Mouse (Mus musculus) neural tube, embryonic 13.5 days (tissue): ENCODE data around the gene Apobr. TPM values are rescaled to one million over a fixed set of nuclear protein-coding genes. Genes with fewer than 3 reads are reported as not detected.
A peak's percentile ranks its signal among the peaks of the same experiment; 100 is the strongest.

Experiments
- ATAC-seq: fragments of 200-750 bp; cut with Nextera tagmentation; 2 replicates; pipeline ENCODE4 v1.8.0; 2017; ENCODE audit warnings: low read depth, mild to moderate bottlenecking, moderate TSS enrichment, moderate library complexity
- H3K27ac ChIP-seq: fragments of 300-500 bp; sonication (generic); replicated peaks from 2 replicates; pipeline ENCODE4 v1.5.1; 2015; ENCODE audit warnings: moderate library complexity, mild to moderate bottlenecking, inconsistent platforms
- H3K27me3 ChIP-seq: fragments of 300-500 bp; sonication (generic); 2 replicates; pipeline ENCODE4 v1.6.1; 2015; ENCODE audit warnings: mild to moderate bottlenecking, inconsistent platforms
- H3K36me3 ChIP-seq: fragments of 300-500 bp; sonication (generic); 2 replicates; pipeline ENCODE4 v1.6.1; 2015; ENCODE audit warnings: mild to moderate bottlenecking, inconsistent platforms
- H3K4me1 ChIP-seq: fragments of 300-500 bp; sonication (generic); replicated peaks from 2 replicates; pipeline ENCODE4 v1.6.1; 2015; ENCODE audit warnings: inconsistent platforms
- H3K4me2 ChIP-seq: fragments of 300-500 bp; sonication (generic); 2 replicates; pipeline ENCODE4 v1.6.1; 2015; ENCODE audit warnings: inconsistent platforms, mild to moderate bottlenecking, moderate library complexity
- H3K4me3 ChIP-seq: fragments of 300-500 bp; sonication (generic); 2 replicates; pipeline ENCODE4 v1.5.1; 2015; ENCODE audit warnings: mild to moderate bottlenecking, inconsistent platforms
- H3K9ac ChIP-seq: fragments of 300-500 bp; sonication (generic); 2 replicates; pipeline ENCODE4 v1.6.1; 2015; ENCODE audit warnings: moderate library complexity, mild to moderate bottlenecking, inconsistent platforms
- H3K9me3 ChIP-seq: fragments of 300-500 bp; sonication (generic); 2 replicates; pipeline ENCODE4 v1.6.1; 2016; ENCODE audit warnings: inconsistent platforms
- WGBS: fragments of 180-500 bp; shearing (Covaris S2); methylation state at CpG from one replicate; pipeline ENCODE4 v1.1.7; 2015; 5-methylcytosine and 5-hydroxymethylcytosine counted together
- polyA plus RNA-seq: library from polyadenylated mRNA; unstranded; fragments of >200 nt; fragmentation: Nextera tagmentation; extraction: Ambion mirVana; gene quantifications from 2 replicates; pipeline ENCODE4 v1.2.1, GENCODE M21; 2015

Apobr gene
- polyA plus RNA-seq, 1 experiment from 2014 or later = 0.95 TPM

GRCm38 (mm10) chr7:126602650-126603049, 17.9 kb downstream of the Apobr start:
- Histone ChIP-seq H3K9ac (no peak overlapping the region), H3K4me1 (no peaks in the 10 kb centered on the region), H3K27ac (no peak overlapping the region), H3K27me3 (no peaks in the 10 kb centered on the region), H3K36me3 (no peaks in the 10 kb centered on the region), H3K4me2 (no peak overlapping the region), H3K4me3 (no peak overlapping the region), H3K9me3 (no peaks in the 10 kb centered on the region)
- 87% methylated on average over 3 of the region's 3 CpGs for WGBS
- ATAC-seq = no peak

DNA sequence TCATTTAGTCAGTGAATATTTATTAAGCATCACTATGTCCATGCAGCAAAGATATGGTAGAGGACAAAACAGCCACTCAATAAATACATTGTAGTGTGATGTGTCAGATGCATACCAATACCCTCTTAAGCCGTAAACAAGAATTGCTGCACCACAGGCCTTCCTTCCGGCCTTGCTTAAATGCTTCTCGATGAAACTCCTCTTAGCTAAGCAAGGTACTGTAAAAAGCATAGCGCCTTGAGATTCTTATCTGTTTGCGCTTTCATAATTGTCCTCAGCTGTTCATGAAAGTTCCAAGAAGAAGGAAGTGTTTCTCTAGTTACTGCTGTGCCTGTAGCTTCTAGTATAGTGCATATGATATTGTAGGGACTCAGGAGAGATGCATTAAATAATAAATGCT, 21.9 kb downstream of the Apobr start:
- ATAC-seq = no peak
- 77% methylated on average over 5 of the region's 5 CpGs for WGBS
- no peak overlapping the region for H3K4me2 ChIP-seq
- no peaks in the 10 kb centered on the region for H3K4me1 ChIP-seq
- no peak overlapping the region for H3K9ac ChIP-seq
- no peaks in the 10 kb centered on the region for H3K9me3 ChIP-seq
- no peaks in the 10 kb centered on the region for H3K27me3 ChIP-seq
- no peaks in the 10 kb centered on the region for H3K36me3 ChIP-seq
- no peak overlapping the region for H3K27ac ChIP-seq
- no peak overlapping the region for H3K4me3 ChIP-seq

- Histone ChIP-seq H3K4me2 (no peak overlapping the region), H3K4me3 (no peak overlapping the region), H3K27ac (no peak overlapping the region), H3K9me3 (no peaks in the 10 kb centered on the region), H3K4me1 (no peaks in the 10 kb centered on the region), H3K9ac (no peak overlapping the region), H3K27me3 (no peaks in the 10 kb centered on the region), H3K36me3 (no peaks in the 10 kb centered on the region)
- WGBS = 78% methylated on average over 3 of the region's 3 CpGs
- ATAC-seq = no peak
Measured at GRCm38 (mm10) chr7:126607064-126607463, 22.3 kb downstream of the Apobr start.

DNA sequence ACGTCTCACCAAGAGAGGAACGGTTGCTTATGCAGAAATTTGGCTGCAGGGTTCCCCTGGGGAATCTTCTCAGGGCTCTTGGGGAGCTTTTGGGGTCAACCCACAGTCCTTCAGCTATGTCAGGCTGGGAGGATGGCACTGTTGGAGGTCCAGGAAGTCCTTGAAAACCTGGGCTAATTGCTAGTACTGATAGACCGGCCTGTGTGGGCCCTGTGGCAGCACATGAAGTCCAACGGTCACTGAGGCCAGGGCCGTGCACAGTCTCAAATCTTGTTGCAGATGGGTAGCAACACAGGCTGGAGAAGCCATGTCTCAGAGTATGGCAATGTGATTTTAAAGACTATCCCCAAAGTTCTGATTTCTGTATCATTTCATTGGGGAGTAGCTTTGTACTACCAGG, 23.1 kb downstream of the Apobr start:
- H3K4me3 ChIP-seq = no peak overlapping the region

GRCm38 (mm10) chr7:126612736-126613135, 28.0 kb downstream of the Apobr start:
- Histone ChIP-seq H3K27ac (no peak overlapping the region), H3K4me2 (no peak overlapping the region), H3K4me3 (no peak overlapping the region), H3K36me3 (no peaks in the 10 kb centered on the region), H3K4me1 (no peaks in the 10 kb centered on the region), H3K9ac (no peak overlapping the region), H3K9me3 (no peaks in the 10 kb centered on the region), H3K27me3 (no peaks in the 10 kb centered on the region)
- WGBS = 76% methylated on average over 3 of the region's 3 CpGs
- ATAC-seq = no peak

More for the DNA sequence above, 23.1 kb downstream of the Apobr start:
- H3K27ac ChIP-seq = no peak overlapping the region
- no peaks in the 10 kb centered on the region for H3K36me3 ChIP-seq
- no peaks in the 10 kb centered on the region for H3K9me3 ChIP-seq
- ATAC-seq = no peak
- WGBS = 91% methylated on average over 5 of the region's 5 CpGs
- no peak overlapping the region for H3K4me2 ChIP-seq
- H3K27me3 ChIP-seq = no peaks in the 10 kb centered on the region
- no peak overlapping the region for H3K9ac ChIP-seq
- no peaks in the 10 kb centered on the region for H3K4me1 ChIP-seq

DNA sequence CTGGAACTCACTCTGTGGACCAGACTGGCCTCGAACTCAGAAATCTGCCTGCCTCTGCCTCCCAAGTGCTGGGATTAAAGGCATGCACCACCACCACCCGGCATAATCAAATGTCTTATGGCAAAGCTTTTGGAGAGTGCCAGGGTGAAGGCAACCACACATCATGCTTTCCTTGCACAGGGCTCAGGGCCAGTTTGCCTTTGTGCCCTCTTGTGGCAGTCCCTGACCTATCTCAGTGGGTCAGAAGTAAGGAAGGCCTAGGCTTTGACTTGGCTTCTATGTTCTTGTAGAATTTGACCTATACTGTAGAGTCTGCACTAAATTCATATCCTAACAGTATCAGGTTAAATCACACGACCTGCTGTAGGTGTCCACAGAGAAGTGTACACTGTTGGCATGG, 32.0 kb downstream of the Apobr start:
- Histone ChIP-seq H3K9ac (no peak overlapping the region), H3K27me3 (no peaks in the 10 kb centered on the region)
- 75% methylated on average over 3 of the region's 3 CpGs for WGBS

GRCm38 (mm10) chr7:126619559-126620275, 35.0 kb downstream of the Apobr start:
- H3K4me2 ChIP-seq = no peak overlapping the region
- no peaks in the 10 kb centered on the region for H3K27me3 ChIP-seq
- H3K36me3 ChIP-seq = no peaks in the 10 kb centered on the region
- H3K9me3 ChIP-seq = no peaks in the 10 kb centered on the region
- no peak overlapping the region for H3K27ac ChIP-seq
- no peak overlapping the region for H3K4me3 ChIP-seq
- H3K4me1 ChIP-seq = peaks cover 5% of the 10 kb centered on the region
- no peak for ATAC-seq
- WGBS = 84% methylated on average over 10 of the region's 10 CpGs
- H3K9ac ChIP-seq = no peak overlapping the region

More for the DNA sequence above, 32.0 kb downstream of the Apobr start:
- Histone ChIP-seq H3K9me3 (no peaks in the 10 kb centered on the region), H3K4me2 (no peak overlapping the region), H3K36me3 (no peaks in the 10 kb centered on the region), H3K27ac (no peak overlapping the region), H3K4me1 (no peaks in the 10 kb centered on the region), H3K4me3 (no peak overlapping the region)
- ATAC-seq = no peak

GRCm38 (mm10) chr7:126621452-126622359, 37.0 kb downstream of the Apobr start:
- H3K9ac ChIP-seq = no peak overlapping the region
- no peak overlapping the region for H3K27ac ChIP-seq
- H3K4me3 ChIP-seq = no peak overlapping the region
- no peaks in the 10 kb centered on the region for H3K9me3 ChIP-seq
- H3K4me2 ChIP-seq = no peak overlapping the region
- WGBS = 87% methylated on average over 9 of the region's 9 CpGs
- H3K4me1 ChIP-seq = peaks cover 5% of the 10 kb centered on the region
- no peaks in the 10 kb centered on the region for H3K27me3 ChIP-seq
- H3K36me3 ChIP-seq = no peaks in the 10 kb centered on the region
- no peak for ATAC-seq

- peaks cover 5% of the 10 kb centered on the region for H3K4me1 ChIP-seq
- 0 out of 2 replicates have a peak overlapping the region, but pooled peaks have one; percentile 26 for H3K9ac ChIP-seq
- H3K9me3 ChIP-seq = no peaks in the 10 kb centered on the region
- H3K27ac ChIP-seq = no peak overlapping the region
- H3K27me3 ChIP-seq = no peaks in the 10 kb centered on the region
- WGBS = 91% methylated on average over 1 of the region's 1 CpGs
- no peak overlapping the region for H3K4me2 ChIP-seq
- H3K4me3 ChIP-seq = no peak overlapping the region
- no peaks in the 10 kb centered on the region for H3K36me3 ChIP-seq
- ATAC-seq = no peak
Measured at GRCm38 (mm10) chr7:126623381-126623780, 38.6 kb downstream of the Apobr start.

DNA sequence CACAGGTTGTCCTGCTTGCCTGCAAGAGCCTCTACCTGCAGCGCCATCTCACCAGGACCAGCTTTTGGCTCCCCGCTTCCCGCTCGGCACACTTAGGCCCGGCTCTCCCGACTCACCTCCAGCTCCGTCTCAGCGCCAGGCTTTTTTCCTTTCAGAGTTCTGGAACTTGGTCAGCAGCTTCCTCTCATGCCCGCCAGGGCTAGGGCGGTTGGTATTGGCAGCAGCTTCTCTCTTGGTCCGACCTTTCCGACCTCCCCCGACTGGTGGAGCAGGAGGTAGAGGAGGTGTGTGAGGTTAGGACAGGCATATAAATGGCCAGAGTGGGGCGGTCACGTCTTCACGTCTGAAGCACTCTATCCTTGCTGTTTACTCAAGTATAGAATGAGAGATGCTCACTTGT, 40.0 kb downstream of the Apobr start:
- ATAC-seq = no peak
- Histone ChIP-seq H3K9ac (no peak overlapping the region), H3K4me2 (no peak overlapping the region), H3K4me3 (no peak overlapping the region), H3K27me3 (no peaks in the 10 kb centered on the region), H3K27ac (no peak overlapping the region), H3K36me3 (no peaks in the 10 kb centered on the region), H3K4me1 (peaks cover 5% of the 10 kb centered on the region), H3K9me3 (no peaks in the 10 kb centered on the region)
- WGBS = 78% methylated on average over 16 of the region's 16 CpGs

DNA sequence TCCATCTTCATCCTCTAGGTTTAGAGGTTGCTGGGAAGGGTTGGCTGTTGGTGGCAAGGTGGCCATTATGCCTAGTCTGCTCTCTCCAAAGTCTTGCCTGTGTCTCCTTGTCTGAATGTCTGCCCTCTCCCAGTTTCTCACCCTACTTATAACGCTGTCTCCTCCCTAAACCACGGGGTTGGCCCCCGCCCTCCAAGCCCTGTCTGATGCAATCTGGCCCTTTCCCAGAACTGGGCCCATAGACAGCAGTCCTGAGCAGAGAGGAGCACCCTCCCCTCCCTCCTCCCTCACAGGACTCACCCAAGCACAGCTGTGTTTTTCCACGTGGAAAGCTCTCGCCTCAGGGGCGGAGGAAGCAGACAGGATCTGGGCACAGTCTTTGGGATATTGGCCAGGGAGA, 40.6 kb downstream of the Apobr start:
- Histone ChIP-seq H3K36me3 (no peaks in the 10 kb centered on the region), H3K4me1 (peaks cover 5% of the 10 kb centered on the region), H3K9me3 (no peaks in the 10 kb centered on the region), H3K27ac (no peak overlapping the region), H3K4me3 (no peak overlapping the region), H3K4me2 (no peak overlapping the region), H3K27me3 (no peaks in the 10 kb centered on the region), H3K9ac (no peak overlapping the region)
- 55% methylated on average over 6 of the region's 6 CpGs for WGBS
- ATAC-seq = no peak

DNA sequence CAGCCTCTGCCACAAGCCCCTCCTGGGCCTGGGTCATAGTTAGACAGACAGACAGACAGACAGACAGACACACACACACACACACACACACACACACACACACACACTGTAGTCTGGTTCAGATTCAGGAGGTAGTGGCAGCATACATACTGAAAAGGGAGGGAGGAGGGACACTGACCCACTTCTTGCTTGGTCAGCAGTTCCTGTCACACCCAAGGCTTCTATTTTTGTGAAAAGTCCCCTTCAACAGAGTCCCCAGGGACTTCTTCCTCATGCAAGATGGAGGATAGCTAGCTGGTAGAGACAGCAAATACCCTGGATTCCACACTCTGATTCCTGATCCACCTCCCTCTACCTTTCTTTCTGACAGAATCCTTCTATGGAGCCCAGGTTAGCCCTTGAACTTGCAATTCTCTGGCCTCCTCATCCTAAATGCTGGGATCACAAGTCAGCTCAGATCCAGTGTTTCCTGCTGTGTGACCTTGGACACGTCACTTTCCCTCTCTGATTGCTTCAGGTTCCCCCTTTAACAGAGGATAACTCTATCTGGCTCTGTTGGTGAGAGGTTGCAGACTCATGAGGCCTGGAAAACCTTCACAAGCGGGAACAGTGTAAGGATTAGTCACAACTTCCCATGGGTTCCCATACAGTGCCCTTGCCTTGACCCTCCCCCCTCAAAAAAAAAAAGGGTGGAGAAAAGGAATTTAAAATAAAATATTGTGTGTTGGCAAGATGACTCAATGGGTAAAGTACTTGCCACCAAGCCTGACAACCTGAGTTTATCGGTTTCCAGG, 41.3 kb downstream of the Apobr start:
- H3K4me3 ChIP-seq = no peak overlapping the region
- no peak overlapping the region for H3K4me2 ChIP-seq
- no peaks in the 10 kb centered on the region for H3K9me3 ChIP-seq
- 83% methylated on average over 3 of the region's 3 CpGs for WGBS
- ATAC-seq = no peak
- H3K36me3 ChIP-seq = no peaks in the 10 kb centered on the region
- no peaks in the 10 kb centered on the region for H3K27me3 ChIP-seq
- H3K4me1 ChIP-seq = peaks cover 5% of the 10 kb centered on the region
- H3K27ac ChIP-seq = no peak overlapping the region
- no peak overlapping the region for H3K9ac ChIP-seq
